Mouse (Mus musculus) CH12.LX (cell line): ENCODE data around the gene Tnxb. TPM values are rescaled to one million over a fixed set of nuclear protein-coding genes. Genes with fewer than 3 reads are reported as not detected.

Source experiments
- DNase-seq: peaks from one replicate; pipeline ENCODE4 v3.0.0-alpha.2; 2013; ENCODE audit errors: extremely low read depth
- H3K27ac ChIP-seq: 2 replicates; pipeline ENCODE4 v1.5.1; 2012; ENCODE audit warnings: low read depth, mild to moderate bottlenecking, control low read depth, moderate library complexity; ENCODE audit not compliant: insufficient read depth
- H3K27me3 ChIP-seq: replicated peaks from 2 replicates; pipeline ENCODE3; 2012; ENCODE audit warnings: inconsistent platforms
- H3K36me3 ChIP-seq, 2 experiments: replicated peaks in 1 of 2; 2 replicates each; pipeline versions ENCODE3 to v1.6.1; 2012; ENCODE audit warnings: inconsistent platforms in 1 of 2, low read length in 1 of 2, mild to moderate bottlenecking in 1 of 2, mixed read lengths in 1 of 2, moderate library complexity in 1 of 2; ENCODE audit not compliant: control insufficient read depth in 1 of 2, insufficient read depth in 1 of 2
- H3K4me1 ChIP-seq, 2 experiments: 2 replicates each; pipeline ENCODE4 v1.6.1; 2012; ENCODE audit warnings: inconsistent platforms in 1 of 2, moderate library complexity in 1 of 2; ENCODE audit not compliant: insufficient read depth in 2 of 2, control insufficient read depth in 1 of 2
- H3K4me2 ChIP-seq: 2 replicates; pipeline ENCODE4 v1.6.1; 2012; ENCODE audit warnings: low read depth, mild to moderate bottlenecking, control low read depth; ENCODE audit not compliant: poor library complexity, insufficient read depth, severe bottlenecking
- H3K4me3 ChIP-seq, 3 experiments: fragments of 150-350 bp in 1 of 3; sonication (generic) in 1 of 3; replicated peaks in 1 of 3; 2 replicates each; pipeline versions ENCODE3 to v1.5.1; 2011 to 2012; ENCODE audit warnings: low read depth in 2 of 3, low read length in 2 of 3, mild to moderate bottlenecking in 2 of 3, moderate library complexity in 2 of 3, control low read depth in 1 of 3, improper control_type of control experiment in 1 of 3, inconsistent platforms in 1 of 3, mixed read lengths in 1 of 3; ENCODE audit not compliant: poor library complexity in 1 of 3
- H3K79me2 ChIP-seq: replicated peaks from 2 replicates; pipeline ENCODE4 v1.6.1; 2012; ENCODE audit warnings: mild to moderate bottlenecking, moderate library complexity; ENCODE audit not compliant: control insufficient read depth, poor library complexity, insufficient read depth, severe bottlenecking; ENCODE audit errors: extremely low read depth
- H3K9ac ChIP-seq: 2 replicates; pipeline ENCODE4 v1.6.1; 2012; ENCODE audit warnings: low read depth, mild to moderate bottlenecking, control low read depth, moderate library complexity; ENCODE audit not compliant: insufficient read depth
- H3K9me3 ChIP-seq: replicated peaks from 2 replicates; pipeline ENCODE3; 2012; ENCODE audit warnings: low read length, inconsistent platforms, mixed read lengths
- CHD1 ChIP-seq: IDR thresholded peaks from 2 replicates; pipeline ENCODE4 v1.6.1; 2012; ENCODE audit warnings: low read depth, low read length, improper control_type of control experiment, inconsistent platforms
- CHD2 ChIP-seq: IDR thresholded peaks from 2 replicates; pipeline ENCODE4 v1.6.1; 2011; ENCODE audit warnings: low read length, improper control_type of control experiment
- ELF1 ChIP-seq: IDR thresholded peaks from 2 replicates; pipeline ENCODE4 v1.6.1; 2014; ENCODE audit warnings: low read depth, mild to moderate bottlenecking, inconsistent platforms, low read length, improper control_type of control experiment
- EP300 ChIP-seq: IDR thresholded peaks from 2 replicates; pipeline ENCODE4 v1.6.1; 2011; ENCODE audit warnings: low read length, improper control_type of control experiment
- ETS1 ChIP-seq: conservative IDR thresholded peaks from 2 replicates; pipeline ENCODE4 v1.6.1; 2012; ENCODE audit warnings: low read depth, mild to moderate bottlenecking, inconsistent platforms, low read length, improper control_type of control experiment, moderate library complexity
- HCFC1 ChIP-seq: IDR thresholded peaks from 2 replicates; pipeline ENCODE4 v1.6.1; 2012; ENCODE audit warnings: low read depth, mild to moderate bottlenecking, inconsistent platforms, low read length, improper control_type of control experiment
- IRF4 ChIP-seq: IDR thresholded peaks from 2 replicates; pipeline ENCODE4 v1.6.1; 2014; ENCODE audit warnings: low read depth, mild to moderate bottlenecking, inconsistent platforms, low read length, improper control_type of control experiment
- MAX ChIP-seq: IDR thresholded peaks from 2 replicates; pipeline ENCODE4 v1.6.1; 2011; ENCODE audit warnings: low read length, improper control_type of control experiment
- MXI1 ChIP-seq: IDR thresholded peaks from 2 replicates; pipeline ENCODE4 v1.6.1; 2011; ENCODE audit warnings: mild to moderate bottlenecking, low read depth, low read length, improper control_type of control experiment
- NELFE ChIP-seq: IDR thresholded peaks from 2 replicates; pipeline ENCODE4 v1.6.1; 2011; ENCODE audit warnings: low read depth, low read length, improper control_type of control experiment
- POLR2AphosphoS2 ChIP-seq: IDR thresholded peaks from 2 replicates; pipeline ENCODE4 v1.6.1; 2011; ENCODE audit warnings: low read depth, low read length, improper control_type of control experiment
- TCF12 ChIP-seq: IDR thresholded peaks from 2 replicates; pipeline ENCODE4 v1.6.1; 2014; ENCODE audit warnings: low read depth, mild to moderate bottlenecking, inconsistent platforms, low read length, improper control_type of control experiment
- USF1 ChIP-seq: IDR thresholded peaks from 2 replicates; pipeline ENCODE4 v1.6.1; 2014; ENCODE audit warnings: low read depth, mild to moderate bottlenecking, inconsistent platforms, low read length, improper control_type of control experiment
- ZC3H11A ChIP-seq: IDR thresholded peaks from 2 replicates; pipeline ENCODE4 v1.6.1; 2012; ENCODE audit warnings: low read depth, mild to moderate bottlenecking, inconsistent platforms, low read length, improper control_type of control experiment
- ZMIZ1 ChIP-seq: IDR thresholded peaks from 2 replicates; pipeline ENCODE4 v1.6.1; 2012; ENCODE audit warnings: low read depth, mild to moderate bottlenecking, inconsistent platforms, low read length, improper control_type of control experiment
- ZNF384 ChIP-seq: IDR thresholded peaks from 2 replicates; pipeline ENCODE4 v1.6.1; 2012; ENCODE audit warnings: low read depth, low read length, improper control_type of control experiment, inconsistent platforms
- dilution Hi-C: fragments of 300-500 bp; cut with MboI; formaldehyde crosslinking; loops from 2 replicates; pipeline ENCODE4 v1.14.3; 2020; ENCODE audit warnings: low sequenced_read_pairs; ENCODE audit not compliant: extremely low pct_unique_long_range_greater_than_20kb, extremely low pct_ligation_motif_present
- in situ Hi-C: fragments of 300-500 bp; cut with MboI; formaldehyde crosslinking; loops from 3 replicates; pipeline ENCODE4 v1.14.3; 2019; ENCODE audit warnings: low sequenced_read_pairs, low pct_ligation_motif_present, low pct_unique_long_range_greater_than_20kb, mixed read lengths
- polyA plus RNA-seq: library from polyadenylated mRNA; unstranded; fragments of >175 nt; gene quantifications from 2 replicates; pipeline ENCODE4 v1.2.1, GENCODE M21; 2012; ENCODE audit warnings: low read depth; ENCODE audit not compliant: insufficient read length
- total RNA-seq, 2 experiments: library from RNA; depleted of rRNA; stranded (reverse); fragments of 300-350 nt in 1 of 2; fragments of >200 nt in 1 of 2; gene quantifications; 2 replicates each; pipeline ENCODE4 v1.2.3; 2012 to 2014

The Tnxb gene
- total and polyA plus RNA-seq, 3 experiments, result not detected

- H3K4me3 ChIP-seq, result no peak overlapping the region
- H3K9me3 ChIP-seq, result no peaks in the 10 kb centered on the region
- in situ Hi-C loops (no loop called here), dilution Hi-C loops (no loop called here)
- TF ChIP-seq POLR2AphosphoS2, result 0 out of 2 replicates have a peak, but pooled peaks have one; percentile 16
- TF ChIP-seq MXI1, result no peak
- no peak overlapping the region for H3K4me2 ChIP-seq
- peaks cover 27% of the 10 kb centered on the region for H3K27me3 ChIP-seq
- H3K9ac ChIP-seq, result no peak overlapping the region
- H3K27ac ChIP-seq, result no peak overlapping the region
- H3K4me1 ChIP-seq, result no peaks in the 10 kb centered on the region; a peak in 1 of 4 replicates
- DNase-seq, result no peak
- no peaks in the 10 kb centered on the region for H3K79me2 ChIP-seq
- peaks cover 24 to 45% of the 10 kb centered on the region in 2 experiments for H3K36me3 ChIP-seq
These were observed 13.1 kb upstream of the Tnxb start for GRCm38 (mm10) chr17:34657271-34657670.

GRCm38 (mm10) chr17:34658145-34658544 lies 12.2 kb upstream of the Tnxb start:
- Histone ChIP-seq H3K27me3 (peaks cover 35% of the 10 kb centered on the region), H3K4me3 (no peak overlapping the region), H3K27ac (no peak overlapping the region), H3K4me1 (no peaks in the 10 kb centered on the region; a peak in 1 of 4 replicates), H3K9ac (no peak overlapping the region), H3K9me3 (no peaks in the 10 kb centered on the region), H3K4me2 (no peak overlapping the region), H3K36me3 (peaks cover 15 to 36% of the 10 kb centered on the region in 2 experiments), H3K79me2 (no peaks in the 10 kb centered on the region)
- in situ Hi-C loops, result no loop called here
- dilution Hi-C loops, result no loop called here
- no peak for DNase-seq
- TF ChIP-seq ETS1, result no peak
- TF ChIP-seq USF1, result no peak
- TF ChIP-seq NELFE, result no peak
- TF ChIP-seq MXI1, result no peak
- TF ChIP-seq HCFC1, result no peak
- no peak for TF ChIP-seq MAX
- no peak for TF ChIP-seq TCF12
- TF ChIP-seq ZC3H11A, result no peak

GRCm38 (mm10) chr17:34658591-34658990 lies 11.7 kb upstream of the Tnxb start:
- DNase-seq, result no peak
- Histone ChIP-seq H3K79me2 (no peaks in the 10 kb centered on the region), H3K36me3 (peaks cover 11 to 32% of the 10 kb centered on the region in 2 experiments), H3K4me1 (no peaks in the 10 kb centered on the region; a peak in 1 of 4 replicates), H3K27ac (no peak overlapping the region), H3K27me3 (peaks cover 40% of the 10 kb centered on the region), H3K4me3 (no peak overlapping the region), H3K4me2 (no peak overlapping the region), H3K9me3 (no peaks in the 10 kb centered on the region), H3K9ac (no peak overlapping the region)
- dilution Hi-C loops (no loop called here), in situ Hi-C loops (no loop called here)
- TF ChIP-seq ZMIZ1 (no peak), EP300 (no peak), ETS1 (no peak), CHD2 (no peak), CHD1 (no peak), ZNF384 (no peak), ELF1 (no peak), IRF4 (no peak)
